ENCODE assay signal across 10 mouse cellular contexts in the genomic region with DNA sequence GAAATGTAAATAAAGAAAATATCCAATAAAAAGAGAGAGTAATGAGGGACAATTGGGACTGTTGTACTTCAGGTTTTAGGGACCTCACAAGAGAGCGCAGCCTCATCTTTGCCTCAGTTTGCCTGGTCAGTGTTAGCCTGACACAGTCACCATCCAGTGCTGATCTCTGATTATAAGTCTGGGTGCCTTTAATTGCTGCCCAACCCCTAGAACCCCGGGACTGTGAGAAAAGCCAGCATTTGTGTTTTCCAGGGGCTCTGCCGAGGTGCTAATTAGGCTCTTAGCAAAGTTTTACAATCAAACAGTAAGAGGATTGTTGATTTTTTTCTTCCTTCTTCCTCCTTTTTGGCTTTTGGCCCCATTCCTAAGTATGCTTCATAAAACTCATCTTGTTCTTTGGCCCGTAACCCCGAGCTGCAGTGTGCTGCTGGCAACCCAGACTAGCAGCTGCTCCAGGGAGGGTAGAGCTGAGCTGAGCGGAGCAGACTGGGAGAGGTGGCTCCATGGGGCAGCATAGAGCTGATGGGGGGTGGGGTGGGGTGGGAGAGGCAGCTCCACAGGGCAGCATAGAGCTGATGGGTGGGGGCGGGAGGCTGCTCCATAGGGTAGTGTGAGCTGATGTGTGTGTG. TPM values are rescaled to one million over a fixed set of nuclear protein-coding genes. Genes with fewer than 3 reads are reported as not detected.
A peak's percentile ranks its signal among the peaks of the same experiment; 100 is the strongest.
DNase-seq lines count a peak whose midpoint lies in the region; ATAC-seq and TF ChIP-seq lines count a peak whose summit lies in the region.
"Had no signal": no experiment of that assay in that cellular context is flagged by ENCODE, and none has a peak within 500 bp of the region (broad histone marks: within the 10 kb centered on the region; RNA-seq: fewer than 3 reads in every experiment).

No protein-coding gene starts in this region.

- no peaks in the 10 kb centered on the region for H3K36me3 ChIP-seq in kidney, postnatal 0 days (ENCODE audit: insufficient read depth, low read length)
- peaks cover 30% of the 10 kb centered on the region for H3K36me3 ChIP-seq in midbrain, embryonic 13.5 days
- H3K36me3 ChIP-seq: heart, embryonic 15.5 days had no signal

- no peaks in the 10 kb centered on the region for H3K27me3 ChIP-seq in kidney, postnatal 0 days (ENCODE audit: insufficient read depth, low read length)
- H3K27me3 ChIP-seq in midbrain, embryonic 13.5 days, result no peaks in the 10 kb centered on the region
- H3K27me3 ChIP-seq: heart, embryonic 15.5 days had no signal

- H3K4me3 ChIP-seq in kidney, postnatal 0 days (replicated peaks; ENCODE audit: low read depth, low read length), result no peak overlapping the region
- H3K4me3 ChIP-seq in midbrain, embryonic 13.5 days (replicated peaks), result no peak overlapping the region
- H3K4me3 ChIP-seq: heart, embryonic 15.5 days had no signal

- H3K9me3 ChIP-seq in kidney, postnatal 0 days (replicated peaks; ENCODE audit: low read length), result no peaks in the 10 kb centered on the region
- H3K9me3 ChIP-seq in midbrain, embryonic 13.5 days, result no peaks in the 10 kb centered on the region
- H3K9me3 ChIP-seq: heart, embryonic 15.5 days had no signal

- 20% methylated on average over 6 of the region's 7 CpGs for WGBS in kidney, postnatal 0 days
- WGBS in midbrain, embryonic 13.5 days, result 40% methylated on average over 7 of the region's 7 CpGs

- H3K27ac ChIP-seq in kidney, postnatal 0 days, result no peak overlapping the region
- no peak overlapping the region for H3K27ac ChIP-seq in midbrain, embryonic 13.5 days
- H3K27ac ChIP-seq: heart, embryonic 15.5 days had no signal

- no peak for ATAC-seq in kidney, postnatal 0 days (replicated peaks; ENCODE audit: low FRiP score, low read depth)
- ATAC-seq in midbrain, embryonic 13.5 days, result peak; percentile 80

- H3K4me1 ChIP-seq in kidney, postnatal 0 days (replicated peaks; ENCODE audit: insufficient read depth, low read length), result no peaks in the 10 kb centered on the region
- peaks cover 14% of the 10 kb centered on the region for H3K4me1 ChIP-seq in midbrain, embryonic 13.5 days (replicated peaks)
- H3K4me1 ChIP-seq: heart, embryonic 15.5 days had no signal

- no peak overlapping the region for H3K9ac ChIP-seq in kidney, postnatal 0 days (ENCODE audit: low read depth, low read length)
- no peak overlapping the region for H3K9ac ChIP-seq in midbrain, embryonic 13.5 days (replicated peaks)
- H3K9ac ChIP-seq: heart, embryonic 15.5 days had no signal

- DNase-seq in cerebellum, adult 9-10 months, result peak; percentile 66
- DNase-seq in cerebellum, adult 8-10 months, result no peak
- DNase-seq in urinary bladder, postnatal 14 days (ENCODE audit: low spot score), result peak; percentile 39
- DNase-seq in urinary bladder, postnatal 10 days (ENCODE audit: low spot score), result no peak
- DNase-seq in kidney, postnatal 0 days (ENCODE audit: low spot score), result peak; percentile 54
- DNase-seq in spleen, postnatal 10 days (ENCODE audit: low spot score in 2 of 2), result no peak
- no peak for DNase-seq in spleen, adult 18-20 months

- TF ChIP-seq CTCF in kidney, postnatal 0 days (IDR thresholded peaks at IDR 0.05; ENCODE audit: low read depth), result no peak

- H3K4me2 ChIP-seq in kidney, postnatal 0 days (ENCODE audit: low read length), result no peak overlapping the region
- H3K4me2 ChIP-seq in midbrain, embryonic 13.5 days (replicated peaks), result no peak overlapping the region
- H3K4me2 ChIP-seq: heart, embryonic 15.5 days had no signal

RNA-seq across cellular contexts. Expression of gene Ntrk2, which starts 34.5 kb away (rescaled TPM):
- polyA plus RNA-seq in kidney, postnatal 0 days (2015; fragmentation: Nextera tagmentation; extraction: Ambion mirVana), result 6.0 and 6.6 TPM in 2 replicates
- 74.6 and 78.5 TPM in 2 replicates for polyA plus RNA-seq in midbrain, embryonic 13.5 days (2015; fragmentation: Nextera tagmentation; extraction: Ambion mirVana)
- polyA plus RNA-seq: C2C12 had no signal

Comparison
In these comparisons a context has a peak if more than half of its experiments do, and no peak if none do; other contexts are left out.
1. DNase-seq: peak in cerebellum, adult 9-10 months (single experiment), urinary bladder, postnatal 14 days (single experiment) and kidney, postnatal 0 days (single experiment); none in cerebellum, adult 8-10 months (single experiment), urinary bladder, postnatal 10 days (single experiment), spleen, postnatal 10 days (0 of 2) and spleen, adult 18-20 months (0 of 2).